Mouse (Mus musculus) liver, embryonic 14.5 days (tissue): Measurements from ENCODE around the gene 2900026A02Rik.

Experiments used
- CTCF ChIP-seq: IDR thresholded peaks from 2 replicates; pipeline ENCODE4 v1.5.1; 2016; ENCODE audit warnings: antibody characterized with exemption, low read depth, control low read depth
- EP300 ChIP-seq: IDR thresholded peaks from 2 replicates; pipeline ENCODE4 v1.6.1; 2016; ENCODE audit warnings: antibody characterized with exemption, low read depth

GRCm38 (mm10) chr5:113118695-113119094, 102.3 kb downstream of the 2900026A02Rik start:
- no peak for TF ChIP-seq CTCF
- TF ChIP-seq EP300, result no peak
